Mouse (Mus musculus): Measurements from ENCODE around the gene Cyp2s1. TPM values are rescaled to one million over a fixed set of nuclear protein-coding genes. Genes with fewer than 3 reads are reported as not detected.
A peak's percentile ranks its signal among the peaks of the same experiment; 100 is the strongest.

Cyp2s1 gene
- total and polyA plus RNA-seq, 2 experiments from 2014 or later: 4.4 to 12.7 TPM

GRCm38 (mm10) chr7:25761354-25761753 is 55.4 kb downstream of the Cyp2s1 start:
- Histone ChIP-seq H3K9me3 (replicated peaks; ENCODE audit: control insufficient read depth, low read length) (no peaks in the 10 kb centered on the region), H3K36me3 (replicated peaks; ENCODE audit: control insufficient read depth, insufficient read depth, low read length) (0 out of 2 replicates have a peak, but pooled peaks cover 4% of the 10 kb centered on the region), H3K27me3 (ENCODE audit: control insufficient read depth, insufficient read depth, low read length) (no peaks in the 10 kb centered on the region), H3K27ac (ENCODE audit: low read depth) (no peak overlapping the region), H3K4me3 (ENCODE audit: low read depth, low read length) (no peak overlapping the region), H3K4me1 (ENCODE audit: control insufficient read depth, insufficient read depth) (no peaks in the 10 kb centered on the region), H3K4me2 (ENCODE audit: low read depth, low read length) (no peak overlapping the region), H3K9ac (replicated peaks; ENCODE audit: low read depth, low read length) (no peak overlapping the region)
- ATAC-seq (ENCODE audit: insufficient read depth, low read depth): no peak
- WGBS: 43% methylated on average over 10 of the region's 10 CpGs
- TF ChIP-seq CTCF (IDR thresholded peaks at IDR 0.05; ENCODE audit: low read depth) (no peak; the same call in 1 of the 2 replicates), EP300 (IDR thresholded peaks at IDR 0.05; ENCODE audit: low read depth) (no peak)
- DNase-seq (ENCODE audit: low spot score): no peak

DNA sequence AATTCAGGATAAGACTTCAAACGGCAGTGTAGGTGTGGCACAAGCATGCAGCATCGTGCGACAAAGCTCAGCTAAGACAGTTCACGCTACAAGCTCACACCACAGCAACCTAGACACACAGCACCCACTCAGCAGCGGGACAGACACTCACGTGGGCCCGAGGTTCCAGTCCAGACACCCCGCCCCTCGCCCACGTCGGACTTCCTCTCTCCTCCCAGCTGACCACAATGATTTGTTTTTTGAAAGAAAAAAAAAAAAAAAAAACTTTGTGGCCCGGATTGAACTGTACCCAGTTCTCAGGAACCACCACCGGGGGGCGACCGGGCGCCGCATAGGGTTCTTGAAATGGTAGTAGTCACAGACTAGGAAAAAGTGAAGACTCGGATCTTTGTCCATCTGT is 60.7 kb downstream of the Cyp2s1 start:
- ATAC-seq (ENCODE audit: insufficient read depth, low read depth): peak; percentile 26
- no peaks in the 10 kb centered on the region for H3K9me3 ChIP-seq (replicated peaks; ENCODE audit: control insufficient read depth, low read length)

DNA sequence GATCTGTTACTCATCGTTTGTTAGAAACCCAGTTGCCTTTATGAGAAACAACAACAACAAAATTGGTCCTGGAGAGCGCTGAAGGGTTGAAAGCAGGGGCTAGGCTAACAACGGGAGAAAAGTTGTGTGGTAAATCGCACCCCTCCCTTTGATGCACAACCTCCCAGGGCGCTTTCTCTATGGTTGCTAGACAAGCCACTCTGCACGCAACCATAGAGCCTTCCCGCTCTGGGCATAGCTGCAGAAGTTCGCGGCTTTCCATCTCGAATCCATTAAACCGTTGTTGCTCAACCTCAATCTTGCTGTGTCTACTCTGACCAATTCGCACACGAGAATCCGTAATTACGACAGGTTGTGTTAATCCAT is 61.3 kb downstream of the Cyp2s1 start:
- Histone ChIP-seq H3K9ac (replicated peaks; ENCODE audit: low read depth, low read length) (peak overlapping the region; percentile 39; the same call in 1 of the 2 replicates), H3K4me3 (ENCODE audit: low read depth, low read length) (peak overlapping the region; percentile 78), H3K9me3 (replicated peaks; ENCODE audit: control insufficient read depth, low read length) (no peaks in the 10 kb centered on the region), H3K27me3 (ENCODE audit: control insufficient read depth, insufficient read depth, low read length) (no peaks in the 10 kb centered on the region), H3K27ac (ENCODE audit: low read depth) (peak overlapping the region; percentile 99), H3K4me1 (ENCODE audit: control insufficient read depth, insufficient read depth) (peaks cover 15% of the 10 kb centered on the region), H3K36me3 (replicated peaks; ENCODE audit: control insufficient read depth, insufficient read depth, low read length) (peaks cover 7% of the 10 kb centered on the region), H3K4me2 (ENCODE audit: low read depth, low read length) (peak overlapping the region; percentile 72)
- TF ChIP-seq CTCF (IDR thresholded peaks at IDR 0.05; ENCODE audit: low read depth) (no peak), EP300 (IDR thresholded peaks at IDR 0.05; ENCODE audit: low read depth) (no peak)
- 1% methylated on average over 15 of the region's 15 CpGs for WGBS
- DNase-seq (ENCODE audit: low spot score) (no peak), ATAC-seq (ENCODE audit: insufficient read depth, low read depth) (peak; percentile 51)

More for the DNA sequence above, 60.7 kb downstream of the Cyp2s1 start:
- peak overlapping the region; percentile 78 for H3K4me3 ChIP-seq (ENCODE audit: low read depth, low read length)
- under 1% methylated on average over 18 of the region's 18 CpGs for WGBS
- H3K27ac ChIP-seq (ENCODE audit: low read depth): peak overlapping the region; percentile 99
- DNase-seq (ENCODE audit: low spot score): peak; percentile 87
- H3K36me3 ChIP-seq (replicated peaks; ENCODE audit: control insufficient read depth, insufficient read depth, low read length): 0 out of 2 replicates have a peak, but pooled peaks cover 1% of the 10 kb centered on the region
- H3K27me3 ChIP-seq (ENCODE audit: control insufficient read depth, insufficient read depth, low read length): no peaks in the 10 kb centered on the region
- peak overlapping the region; percentile 72 for H3K4me2 ChIP-seq (ENCODE audit: low read depth, low read length)
- peak overlapping the region; percentile 39; the same call in 1 of the 2 replicates for H3K9ac ChIP-seq (replicated peaks; ENCODE audit: low read depth, low read length)
- TF ChIP-seq CTCF (IDR thresholded peaks at IDR 0.05; ENCODE audit: low read depth) (peak; percentile 76), EP300 (IDR thresholded peaks at IDR 0.05; ENCODE audit: low read depth) (peak; percentile 51; the same call in 1 of the 2 replicates)
- peaks cover 15% of the 10 kb centered on the region for H3K4me1 ChIP-seq (ENCODE audit: control insufficient read depth, insufficient read depth)

- peak; percentile 89 for ATAC-seq (ENCODE audit: insufficient read depth, low read depth)
- Histone ChIP-seq H3K9me3 (replicated peaks; ENCODE audit: control insufficient read depth, low read length) (no peaks in the 10 kb centered on the region), H3K4me1 (ENCODE audit: control insufficient read depth, insufficient read depth) (peaks cover 15% of the 10 kb centered on the region), H3K9ac (replicated peaks; ENCODE audit: low read depth, low read length) (peak within 1 kb of the TSS; percentile 96), H3K27me3 (ENCODE audit: control insufficient read depth, insufficient read depth, low read length) (no peaks in the 10 kb centered on the region), H3K27ac (ENCODE audit: low read depth) (peak within 1 kb of the TSS; percentile 99), H3K4me2 (ENCODE audit: low read depth, low read length) (peak within 1 kb of the TSS; percentile 95), H3K36me3 (replicated peaks; ENCODE audit: control insufficient read depth, insufficient read depth, low read length) (peaks cover 11% of the 10 kb centered on the region), H3K4me3 (ENCODE audit: low read depth, low read length) (peak within 1 kb of the TSS; percentile 78)
- WGBS: under 1% methylated on average over 55 of the region's 55 CpGs
- TF ChIP-seq CTCF (IDR thresholded peaks at IDR 0.05; ENCODE audit: low read depth) (peak; percentile 36), EP300 (IDR thresholded peaks at IDR 0.05; ENCODE audit: low read depth) (no peak)
- DNase-seq (ENCODE audit: low spot score): peak; percentile 99
Observed at GRCm38 (mm10) chr7:25754738-25755467, 61.8 kb downstream of the Cyp2s1 start, which contains the start of gene Hnrnpul1. TSS of gene Hnrnpul1 (minus strand) at chr7:25754757.

DNA sequence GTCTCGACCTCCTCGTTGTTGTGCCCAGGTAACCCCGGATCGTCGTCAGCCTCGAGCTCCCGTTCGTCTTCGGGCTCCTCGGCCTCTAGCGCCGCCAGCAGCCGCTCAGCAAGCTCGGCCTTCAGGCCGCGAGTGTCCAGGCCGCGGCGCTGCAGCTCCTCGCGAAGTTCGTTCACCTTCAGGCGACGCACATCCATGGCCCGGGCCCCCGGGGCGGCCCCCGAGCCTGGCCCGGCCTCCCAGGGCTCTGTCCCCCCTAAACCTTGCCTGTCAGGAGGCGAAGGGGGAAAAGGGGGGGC is 62.3 kb downstream of the Cyp2s1 start:
- ATAC-seq (ENCODE audit: insufficient read depth, low read depth) (no peak), DNase-seq (ENCODE audit: low spot score) (no peak)
- peaks cover 15% of the 10 kb centered on the region for H3K4me1 ChIP-seq (ENCODE audit: control insufficient read depth, insufficient read depth)
- H3K27me3 ChIP-seq (ENCODE audit: control insufficient read depth, insufficient read depth, low read length): no peaks in the 10 kb centered on the region
- H3K9ac ChIP-seq (replicated peaks; ENCODE audit: low read depth, low read length): peak overlapping the region; percentile 96
- peak overlapping the region; percentile 78 for H3K4me3 ChIP-seq (ENCODE audit: low read depth, low read length)
- H3K36me3 ChIP-seq (replicated peaks; ENCODE audit: control insufficient read depth, insufficient read depth, low read length): peaks cover 16% of the 10 kb centered on the region
- peak overlapping the region; percentile 95 for H3K4me2 ChIP-seq (ENCODE audit: low read depth, low read length)
- no peaks in the 10 kb centered on the region for H3K9me3 ChIP-seq (replicated peaks; ENCODE audit: control insufficient read depth, low read length)
- H3K27ac ChIP-seq (ENCODE audit: low read depth): peak overlapping the region; percentile 99
- under 1% methylated on average over 29 of the region's 30 CpGs for WGBS
- TF ChIP-seq CTCF (IDR thresholded peaks at IDR 0.05; ENCODE audit: low read depth) (peak; percentile 30), EP300 (IDR thresholded peaks at IDR 0.05; ENCODE audit: low read depth) (no peak)
